Mouse (Mus musculus) B cell, adult 2 months (primary cell): ENCODE measurements around the gene Hook2.

Experiments used
- DNase-seq, 2 experiments: peaks; one replicate each; pipeline ENCODE4 v3.0.0; 2022

The Hook2 gene

GRCm38 (mm10) chr8:84990349-84990748, at the start of gene Hook2:
Hook2 (plus strand) TSS chr8:84990603.
- peak; percentile 98 to 99 for DNase-seq

GRCm38 (mm10) chr8:84943699-84944098, 46.7 kb upstream of the Hook2 start:
- DNase-seq, result no peak

GRCm38 (mm10) chr8:84944478-84945160, 45.8 kb upstream of the Hook2 start:
- DNase-seq, result peak; percentile 52 to 54

GRCm38 (mm10) chr8:84945235-84945632, 45.2 kb upstream of the Hook2 start:
- DNase-seq, result peak in 1 of 2 experiments; percentile 18

GRCm38 (mm10) chr8:84945633-84946527, 44.5 kb upstream of the Hook2 start:
- DNase-seq, result peak; percentile 50 to 52

- peak in 1 of 2 experiments; percentile 25 for DNase-seq
These were observed 43.7 kb upstream of the Hook2 start, which contains the start of gene Rtbdn for GRCm38 (mm10) chr8:84946528-84947240. Rtbdn (plus strand) TSS chr8:84946991.

- DNase-seq, result peak; percentile 62 to 67
These were observed 43.2 kb upstream of the Hook2 start for GRCm38 (mm10) chr8:84947241-84947545.

GRCm38 (mm10) chr8:84949753-84950152, 40.6 kb upstream of the Hook2 start:
- DNase-seq, result peak; percentile 27 to 33

GRCm38 (mm10) chr8:84952612-84953255, 37.7 kb upstream of the Hook2 start:
- DNase-seq, result no peak

- peak; percentile 88 to 90 for DNase-seq
These were observed 33.6 kb upstream of the Hook2 start for GRCm38 (mm10) chr8:84956768-84957167.

GRCm38 (mm10) chr8:84959811-84960210, 30.6 kb upstream of the Hook2 start:
- no peak for DNase-seq

GRCm38 (mm10) chr8:84963952-84964351, 26.5 kb upstream of the Hook2 start:
- no peak for DNase-seq

GRCm38 (mm10) chr8:84965731-84966291, 24.6 kb upstream of the Hook2 start:
- DNase-seq, result peak; percentile 87 to 90

GRCm38 (mm10) chr8:84966603-84967002, 23.8 kb upstream of the Hook2 start:
- no peak for DNase-seq

GRCm38 (mm10) chr8:84967532-84968304, 22.7 kb upstream of the Hook2 start:
- no peak for DNase-seq

GRCm38 (mm10) chr8:84968650-84969049, 21.8 kb upstream of the Hook2 start:
- DNase-seq, result no peak

GRCm38 (mm10) chr8:84969241-84970134, 20.9 kb upstream of the Hook2 start, which contains the start of the genes Gm49661, Prdx2 and Rnaseh2a:
Gm49661 (minus strand) TSS chr8:84969433.
Prdx2 (plus strand) TSS chr8:84969587.
Rnaseh2a (minus strand) TSS chr8:84969767.
- DNase-seq, result peak; percentile 57 to 63

- DNase-seq, result no peak
These were observed 20.1 kb upstream of the Hook2 start for GRCm38 (mm10) chr8:84970135-84970790.

GRCm38 (mm10) chr8:84970913-84971312, 19.5 kb upstream of the Hook2 start:
- no peak for DNase-seq

- DNase-seq, result no peak
These were observed 17.3 kb upstream of the Hook2 start for GRCm38 (mm10) chr8:84973079-84973478.
